Mouse (Mus musculus) lung, postnatal 0 days (tissue): ENCODE data around the gene Gimap4.

ENCODE experiments used
- CTCF ChIP-seq: IDR thresholded peaks from 2 replicates; pipeline ENCODE4 v1.5.1; 2016; ENCODE audit warnings: antibody characterized with exemption, mild to moderate bottlenecking
- EP300 ChIP-seq: IDR thresholded peaks from 2 replicates; pipeline ENCODE4 v1.6.1; 2016; ENCODE audit warnings: antibody characterized with exemption, mild to moderate bottlenecking, control low read depth

- no peak for TF ChIP-seq CTCF
- no peak for TF ChIP-seq EP300
Measured at GRCm38 (mm10) chr6:48727761-48728160, 43.4 kb downstream of the Gimap4 start.
